Mouse (Mus musculus) embryonic fibroblast, embryonic 13.5 days (primary cell): ENCODE data around the gene Selenof.

ENCODE experiments used
- CTCF ChIP-seq: IDR thresholded peaks from 2 replicates; pipeline ENCODE4 v1.5.1; 2011; ENCODE audit warnings: mild to moderate bottlenecking, control low read depth, low read length, moderate library complexity, borderline replicate concordance; ENCODE audit not compliant: insufficient read depth
- POLR2A ChIP-seq: IDR thresholded peaks from 2 replicates; pipeline ENCODE4 v1.6.1; 2011; ENCODE audit warnings: low read depth, mild to moderate bottlenecking, control low read depth, low read length, moderate library complexity

DNA sequence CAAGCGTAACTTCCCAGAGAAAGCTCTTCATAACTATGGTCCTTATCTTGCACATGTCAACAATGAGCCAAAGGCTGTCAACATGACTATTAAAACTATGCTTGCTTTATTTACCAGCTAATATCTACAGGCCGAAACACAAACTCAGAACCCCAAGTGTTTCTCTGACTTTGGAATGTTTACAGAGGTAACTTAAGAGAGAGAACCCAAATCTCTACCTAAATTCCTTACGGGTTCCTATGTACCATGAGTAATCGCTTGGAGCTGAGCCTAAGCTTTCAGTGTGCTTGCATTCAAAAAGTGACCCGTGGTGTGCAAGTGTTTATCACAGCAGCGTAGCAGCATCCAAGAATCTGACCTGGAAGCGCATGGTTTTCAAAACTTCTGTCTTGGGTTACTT is 4.9 kb upstream of the Selenof start:
- TF ChIP-seq POLR2A (no peak), CTCF (no peak)
